Mouse (Mus musculus): ENCODE measurements around the gene G6pc2.

Gene G6pc2

DNA sequence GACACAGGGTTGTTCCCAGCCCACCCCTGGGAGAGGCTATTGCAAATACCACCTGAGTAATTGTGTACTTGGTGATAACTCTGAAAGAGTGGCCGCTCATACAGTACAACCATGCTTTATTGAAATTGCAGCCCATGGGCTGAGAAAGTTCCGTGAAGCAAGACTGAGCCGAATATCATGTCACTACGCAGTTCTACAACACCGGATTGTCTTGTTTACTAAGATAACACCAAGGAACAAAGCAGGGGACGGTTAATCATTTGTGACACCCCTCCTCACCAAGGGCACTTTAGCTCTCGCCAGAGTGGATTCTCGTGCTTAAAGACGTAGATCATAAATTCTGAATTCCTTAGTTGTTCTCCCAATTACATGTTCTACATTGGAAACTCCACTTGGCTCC, 28.4 kb downstream of the G6pc2 start:
- DNase-seq (ENCODE audit: low read depth, low spot score) = no peak

GRCm38 (mm10) chr2:69244924-69245323, 34.1 kb downstream of the G6pc2 start:
- no peak for DNase-seq (ENCODE audit: low read depth, low spot score)

- no peak for DNase-seq (ENCODE audit: low read depth, low spot score)
These were observed 36.2 kb downstream of the G6pc2 start for GRCm38 (mm10) chr2:69247081-69247480.

DNA sequence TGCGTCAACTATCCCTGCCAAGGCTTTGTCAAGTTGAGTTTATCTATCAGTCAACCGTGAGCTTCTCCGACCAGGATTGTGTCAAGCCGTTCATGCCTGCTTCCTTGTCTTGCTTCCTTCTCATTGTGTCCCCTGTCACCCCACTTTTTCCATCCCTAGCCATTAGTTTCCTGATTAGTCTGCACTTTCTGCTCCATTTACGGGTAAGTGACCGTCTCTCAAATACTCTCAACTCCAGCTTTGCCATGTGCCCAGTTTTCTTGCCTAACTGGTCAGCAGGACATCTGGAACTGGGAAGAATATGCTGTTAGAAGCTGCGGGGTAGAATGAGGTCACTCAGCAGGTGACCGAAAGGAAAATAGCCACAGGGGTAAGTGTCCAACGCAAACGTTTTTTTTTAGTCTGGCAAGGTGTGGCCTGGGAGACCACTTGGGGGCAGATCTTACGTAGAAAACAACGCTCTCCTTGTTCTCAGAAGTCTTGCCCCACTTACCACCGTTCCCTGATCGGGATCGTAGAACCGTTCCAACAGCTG, 37.4 kb downstream of the G6pc2 start:
- DNase-seq (ENCODE audit: low read depth, low spot score) = no peak

- DNase-seq (ENCODE audit: low read depth, low spot score) = no peak
These were observed 53.3 kb downstream of the G6pc2 start for GRCm38 (mm10) chr2:69264069-69264618.

GRCm38 (mm10) chr2:69275875-69276274, 65.0 kb downstream of the G6pc2 start:
- DNase-seq (ENCODE audit: low read depth, low spot score) = no peak

All from CD4-positive, CD25-positive, alpha-beta regulatory T cell, adult 2 months (primary cell).